Mouse (Mus musculus) heart, adult 2 months (tissue): Measurements from ENCODE around the gene Pakap.

Experiments
- EP300 ChIP-seq: fragments of 200-500 bp; IDR thresholded peaks from 2 replicates; pipeline ENCODE4 v1.6.1; 2011; ENCODE audit warnings: low read depth, low read length, control low read depth; ENCODE audit not compliant: insufficient read depth
- POLR2A ChIP-seq: fragments of 200-500 bp; IDR thresholded peaks from 2 replicates; pipeline ENCODE4 v1.6.1; 2011; ENCODE audit warnings: mild to moderate bottlenecking, low read depth, low read length, control low read depth; ENCODE audit not compliant: insufficient read depth

DNA sequence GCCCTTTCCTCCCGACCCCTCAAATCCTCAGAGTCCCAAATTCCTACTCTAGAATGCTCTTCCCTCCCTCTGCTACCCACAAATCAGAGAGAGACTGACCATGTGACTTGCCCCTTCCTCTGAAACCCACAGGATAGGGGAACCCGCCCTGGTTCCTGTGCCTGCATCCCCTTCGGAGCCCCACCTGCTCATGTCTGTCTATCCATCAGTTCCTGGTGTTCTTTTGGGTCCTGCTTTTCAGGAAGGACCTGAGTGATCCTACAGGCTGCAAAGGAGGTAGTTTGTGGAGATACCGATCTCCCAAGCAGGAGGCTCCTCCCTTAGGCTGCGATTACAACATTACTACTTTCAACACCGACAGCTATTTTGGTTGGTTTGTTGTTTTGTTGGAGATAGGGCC lies 340.9 kb downstream of the Pakap start:
- TF ChIP-seq POLR2A, result no peak
- TF ChIP-seq EP300, result no peak
